Mouse (Mus musculus): ENCODE data around the gene Ppm1h. TPM values are rescaled to one million over a fixed set of nuclear protein-coding genes. Genes with fewer than 3 reads are reported as not detected.
A peak's percentile ranks its signal among the peaks of the same experiment; 100 is the strongest.

The Ppm1h gene
- polyA plus RNA-seq, 1 experiment from 2014 or later: 5.9 TPM

DNA sequence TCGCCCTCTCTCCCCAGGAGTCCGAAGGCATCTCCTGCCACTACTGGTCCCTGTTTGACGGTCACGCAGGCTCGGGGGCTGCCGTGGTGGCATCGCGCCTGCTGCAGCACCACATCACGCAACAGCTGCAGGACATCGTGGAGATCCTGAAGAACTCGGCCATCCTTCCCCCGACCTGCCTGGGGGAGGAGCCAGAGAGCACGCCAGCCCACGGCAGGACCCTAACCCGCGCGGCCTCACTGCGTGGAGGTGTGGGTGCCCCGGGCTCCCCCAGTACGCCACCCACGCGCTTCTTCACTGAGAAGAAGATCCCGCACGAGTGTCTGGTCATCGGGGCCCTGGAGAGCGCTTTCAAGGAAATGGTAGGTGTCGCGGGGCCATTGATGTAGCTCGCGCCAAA lies 123.7 kb downstream of the Ppm1h start:
- whole genome bisulfite sequencing: 42% methylated on average over 30 of the region's 30 CpGs
- H3K27ac ChIP-seq (ENCODE audit: low read depth, low read length): no peak overlapping the region
- H3K9me3 ChIP-seq (ENCODE audit: control insufficient read depth, low read length): no peaks in the 10 kb centered on the region
- H3K4me1 ChIP-seq (ENCODE audit: control insufficient read depth, insufficient read depth, low read length): peaks cover 3% of the 10 kb centered on the region; the same call in 1 of the 2 replicates
- DNase-seq (ENCODE audit: low spot score, missing footprints): peak; percentile 81
- peak overlapping the region; percentile 34; the same call in 1 of the 2 replicates for H3K4me2 ChIP-seq
- no peaks in the 10 kb centered on the region for H3K36me3 ChIP-seq (ENCODE audit: control insufficient read depth, insufficient read depth, low read length)
- H3K27me3 ChIP-seq (ENCODE audit: control insufficient read depth, insufficient read depth, low read length): no peaks in the 10 kb centered on the region
- no peak overlapping the region for H3K4me3 ChIP-seq (ENCODE audit: low read depth, low read length)
- no peak overlapping the region for H3K9ac ChIP-seq (ENCODE audit: low read length)
- ATAC-seq (ENCODE audit: low FRiP score): no peak; the same call in 1 of the 2 replicates

DNA sequence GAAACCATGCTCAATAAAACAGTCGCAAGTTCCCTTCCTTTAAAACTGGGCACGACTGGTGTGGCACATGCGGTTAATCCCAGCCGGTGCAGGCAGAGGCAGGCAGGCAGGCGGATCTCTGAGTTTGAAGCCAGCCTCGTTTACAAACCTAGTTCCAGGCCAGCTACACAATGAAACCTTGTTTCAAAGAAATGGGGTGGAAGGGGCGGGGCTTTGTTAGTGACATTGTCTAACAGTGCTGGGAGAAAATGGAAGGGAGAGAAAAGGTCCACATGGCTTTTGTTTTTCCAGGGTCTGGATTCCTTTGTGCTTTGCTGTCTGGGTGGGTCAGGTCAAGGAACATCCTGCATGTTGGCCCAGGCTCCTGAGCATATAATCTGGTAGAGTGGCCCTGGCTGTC lies 124.3 kb downstream of the Ppm1h start:
- H3K36me3 ChIP-seq (ENCODE audit: control insufficient read depth, insufficient read depth, low read length): no peaks in the 10 kb centered on the region
- H3K9me3 ChIP-seq (ENCODE audit: control insufficient read depth, low read length): no peaks in the 10 kb centered on the region
- H3K27ac ChIP-seq (ENCODE audit: low read depth, low read length): no peak overlapping the region
- DNase-seq (ENCODE audit: low spot score, missing footprints) (no peak), ATAC-seq (ENCODE audit: low FRiP score) (no peak)
- 53% methylated on average over 7 of the region's 7 CpGs for WGBS
- H3K27me3 ChIP-seq (ENCODE audit: control insufficient read depth, insufficient read depth, low read length): no peaks in the 10 kb centered on the region
- peaks cover 8% of the 10 kb centered on the region for H3K4me1 ChIP-seq (ENCODE audit: control insufficient read depth, insufficient read depth, low read length)
- no peak overlapping the region for H3K4me3 ChIP-seq (ENCODE audit: low read depth, low read length)
- no peak overlapping the region for H3K4me2 ChIP-seq
- no peak overlapping the region for H3K9ac ChIP-seq (ENCODE audit: low read length)

- Histone ChIP-seq H3K27me3 (ENCODE audit: control insufficient read depth, insufficient read depth, low read length) (no peaks in the 10 kb centered on the region), H3K4me3 (ENCODE audit: low read depth, low read length) (no peak overlapping the region), H3K27ac (ENCODE audit: low read depth, low read length) (no peak overlapping the region), H3K36me3 (ENCODE audit: control insufficient read depth, insufficient read depth, low read length) (no peaks in the 10 kb centered on the region), H3K9ac (ENCODE audit: low read length) (no peak overlapping the region), H3K4me1 (ENCODE audit: control insufficient read depth, insufficient read depth, low read length) (peaks cover 8% of the 10 kb centered on the region), H3K4me2 (no peak overlapping the region), H3K9me3 (ENCODE audit: control insufficient read depth, low read length) (no peaks in the 10 kb centered on the region)
- peak; percentile 99 for DNase-seq (ENCODE audit: low spot score, missing footprints)
- WGBS: 12% methylated on average over 7 of the region's 7 CpGs
- peak; percentile 17; the same call in 1 of the 2 replicates for ATAC-seq (ENCODE audit: low FRiP score)
Observed at GRCm38 (mm10) chr10:122803906-122804305, 125.3 kb downstream of the Ppm1h start.

DNA sequence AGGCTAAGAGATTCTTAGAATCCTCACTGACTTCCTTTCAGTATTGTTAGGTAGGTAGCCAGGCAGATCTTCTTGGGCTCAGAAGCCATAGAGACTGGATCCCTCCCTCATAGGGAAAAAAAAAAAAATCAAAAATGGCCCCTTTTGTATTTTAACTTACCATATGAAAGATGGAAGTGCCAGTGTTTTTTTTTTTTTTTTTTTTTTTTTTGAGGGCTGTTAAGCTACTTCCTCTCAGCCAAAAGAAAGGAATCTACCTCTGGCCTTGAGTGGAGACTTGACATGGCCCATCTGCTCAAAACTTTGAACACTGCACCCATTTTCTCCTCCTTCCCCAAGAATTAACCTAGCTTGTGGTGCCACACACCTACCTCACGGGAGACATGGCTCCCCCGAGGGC lies 127.3 kb downstream of the Ppm1h start:
- Histone ChIP-seq H3K27ac (ENCODE audit: low read depth, low read length) (no peak overlapping the region), H3K4me1 (ENCODE audit: control insufficient read depth, insufficient read depth, low read length) (peaks cover 8% of the 10 kb centered on the region), H3K9ac (ENCODE audit: low read length) (no peak overlapping the region), H3K4me3 (ENCODE audit: low read depth, low read length) (no peak overlapping the region), H3K36me3 (ENCODE audit: control insufficient read depth, insufficient read depth, low read length) (no peaks in the 10 kb centered on the region), H3K9me3 (ENCODE audit: control insufficient read depth, low read length) (no peaks in the 10 kb centered on the region), H3K4me2 (no peak overlapping the region), H3K27me3 (ENCODE audit: control insufficient read depth, insufficient read depth, low read length) (no peaks in the 10 kb centered on the region)
- WGBS: 80% methylated on average over 2 of the region's 2 CpGs
- ATAC-seq (ENCODE audit: low FRiP score) (no peak), DNase-seq (ENCODE audit: low spot score, missing footprints) (no peak)

- no peaks in the 10 kb centered on the region for H3K27me3 ChIP-seq (ENCODE audit: control insufficient read depth, insufficient read depth, low read length)
- no peak overlapping the region for H3K4me3 ChIP-seq (ENCODE audit: low read depth, low read length)
- DNase-seq (ENCODE audit: low spot score, missing footprints): peak; percentile 98
- H3K4me1 ChIP-seq (ENCODE audit: control insufficient read depth, insufficient read depth, low read length): peaks cover 6% of the 10 kb centered on the region
- H3K36me3 ChIP-seq (ENCODE audit: control insufficient read depth, insufficient read depth, low read length): no peaks in the 10 kb centered on the region
- no peaks in the 10 kb centered on the region for H3K9me3 ChIP-seq (ENCODE audit: control insufficient read depth, low read length)
- ATAC-seq (ENCODE audit: low FRiP score): peak; percentile 49
- no peak overlapping the region for H3K27ac ChIP-seq (ENCODE audit: low read depth, low read length)
- no peak overlapping the region for H3K4me2 ChIP-seq
- H3K9ac ChIP-seq (ENCODE audit: low read length): peak overlapping the region; percentile 25; the same call in 1 of the 2 replicates
- WGBS: 43% methylated on average over 9 of the region's 9 CpGs
Observed at GRCm38 (mm10) chr10:122807127-122808105, 128.9 kb downstream of the Ppm1h start.

GRCm38 (mm10) chr10:122808186-122808585 lies 129.6 kb downstream of the Ppm1h start:
- no peak for ATAC-seq (ENCODE audit: low FRiP score)
- 82% methylated on average over 4 of the region's 4 CpGs for WGBS
- H3K4me3 ChIP-seq (ENCODE audit: low read depth, low read length): no peak overlapping the region
- peaks cover 6% of the 10 kb centered on the region for H3K4me1 ChIP-seq (ENCODE audit: control insufficient read depth, insufficient read depth, low read length)
- H3K4me2 ChIP-seq: no peak overlapping the region
- H3K9me3 ChIP-seq (ENCODE audit: control insufficient read depth, low read length): no peaks in the 10 kb centered on the region
- H3K36me3 ChIP-seq (ENCODE audit: control insufficient read depth, insufficient read depth, low read length): no peaks in the 10 kb centered on the region
- no peaks in the 10 kb centered on the region for H3K27me3 ChIP-seq (ENCODE audit: control insufficient read depth, insufficient read depth, low read length)
- H3K9ac ChIP-seq (ENCODE audit: low read length): no peak overlapping the region
- H3K27ac ChIP-seq (ENCODE audit: low read depth, low read length): no peak overlapping the region
- no peak for DNase-seq (ENCODE audit: low spot score, missing footprints)

GRCm38 (mm10) chr10:122809851-122810250 lies 131.3 kb downstream of the Ppm1h start:
- no peak overlapping the region for H3K4me3 ChIP-seq (ENCODE audit: low read depth, low read length)
- H3K9me3 ChIP-seq (ENCODE audit: control insufficient read depth, low read length): no peaks in the 10 kb centered on the region
- no peak overlapping the region for H3K9ac ChIP-seq (ENCODE audit: low read length)
- H3K4me2 ChIP-seq: no peak overlapping the region
- H3K36me3 ChIP-seq (ENCODE audit: control insufficient read depth, insufficient read depth, low read length): no peaks in the 10 kb centered on the region
- no peak for ATAC-seq (ENCODE audit: low FRiP score)
- 40% methylated on average over 8 of the region's 8 CpGs for WGBS
- DNase-seq (ENCODE audit: low spot score, missing footprints): no peak
- H3K27ac ChIP-seq (ENCODE audit: low read depth, low read length): no peak overlapping the region
- peaks cover 6% of the 10 kb centered on the region for H3K4me1 ChIP-seq (ENCODE audit: control insufficient read depth, insufficient read depth, low read length)
- H3K27me3 ChIP-seq (ENCODE audit: control insufficient read depth, insufficient read depth, low read length): no peaks in the 10 kb centered on the region

DNA sequence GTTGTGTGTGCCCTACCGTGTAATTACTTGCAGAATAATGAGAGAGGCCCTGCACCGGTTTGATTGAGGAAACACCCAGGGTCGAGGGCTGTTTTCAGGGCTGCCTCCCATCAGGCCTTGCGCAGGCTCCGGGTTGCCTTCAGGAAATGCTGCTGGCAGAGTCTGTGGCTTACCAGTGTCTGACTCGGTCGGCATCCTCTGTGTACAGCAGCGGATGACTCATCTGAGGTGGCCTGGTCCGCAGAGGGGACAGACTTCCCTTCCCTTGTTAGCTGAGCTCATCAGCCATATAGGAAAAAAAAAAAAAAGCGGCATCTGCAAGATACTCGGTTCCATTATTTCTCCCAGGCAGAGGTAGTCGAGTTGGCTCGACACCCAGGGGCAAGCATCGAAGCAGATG lies 136.5 kb downstream of the Ppm1h start:
- H3K36me3 ChIP-seq (ENCODE audit: control insufficient read depth, insufficient read depth, low read length): no peaks in the 10 kb centered on the region
- no peaks in the 10 kb centered on the region for H3K9me3 ChIP-seq (ENCODE audit: control insufficient read depth, low read length)
- ATAC-seq (ENCODE audit: low FRiP score): no peak
- H3K27me3 ChIP-seq (ENCODE audit: control insufficient read depth, insufficient read depth, low read length): no peaks in the 10 kb centered on the region
- H3K4me2 ChIP-seq: no peak overlapping the region
- no peak overlapping the region for H3K4me3 ChIP-seq (ENCODE audit: low read depth, low read length)
- H3K9ac ChIP-seq (ENCODE audit: low read length): no peak overlapping the region
- 88% methylated on average over 14 of the region's 14 CpGs for WGBS
- no peak overlapping the region for H3K27ac ChIP-seq (ENCODE audit: low read depth, low read length)
- no peak for DNase-seq (ENCODE audit: low spot score, missing footprints)
- H3K4me1 ChIP-seq (ENCODE audit: control insufficient read depth, insufficient read depth, low read length): no peaks in the 10 kb centered on the region

- Histone ChIP-seq H3K4me3 (ENCODE audit: low read depth, low read length) (no peak overlapping the region), H3K9me3 (ENCODE audit: control insufficient read depth, low read length) (no peaks in the 10 kb centered on the region)
- DNase-seq (ENCODE audit: low spot score, missing footprints): no peak
Observed at GRCm38 (mm10) chr10:122817741-122818140, 139.2 kb downstream of the Ppm1h start.

More at GRCm38 (mm10) chr10:122817741-122818140, 139.2 kb downstream of the Ppm1h start:
- no peaks in the 10 kb centered on the region for H3K27me3 ChIP-seq (ENCODE audit: control insufficient read depth, insufficient read depth, low read length)
- H3K4me2 ChIP-seq: no peak overlapping the region
- no peaks in the 10 kb centered on the region for H3K36me3 ChIP-seq (ENCODE audit: control insufficient read depth, insufficient read depth, low read length)
- no peaks in the 10 kb centered on the region for H3K4me1 ChIP-seq (ENCODE audit: control insufficient read depth, insufficient read depth, low read length)
- no peak overlapping the region for H3K27ac ChIP-seq (ENCODE audit: low read depth, low read length)
- H3K9ac ChIP-seq (ENCODE audit: low read length): no peak overlapping the region
- WGBS: 86% methylated on average over 8 of the region's 8 CpGs
- ATAC-seq (ENCODE audit: low FRiP score): no peak

Measured in midbrain, embryonic 11.5 days (tissue).